Mouse (Mus musculus): ENCODE results near the gene Larp1b. TPM values are rescaled to one million over a fixed set of nuclear protein-coding genes. Genes with fewer than 3 reads are reported as not detected.

Gene Larp1b
- total RNA-seq, 2 experiments from 2014 or later, result 14.1 to 16.4 TPM

GRCm38 (mm10) chr3:40987539-40987938 is 37.9 kb downstream of the Larp1b start:
- no peak for DNase-seq (ENCODE audit: low spot score in 2 of 2)
- no peak overlapping the region for H3K4me3 ChIP-seq
- TF ChIP-seq CTCF (conservative IDR thresholded peaks at IDR 0.05), result no peak
- H3K27ac ChIP-seq, result no peak overlapping the region

GRCm38 (mm10) chr3:40988722-40989121 is 39.1 kb downstream of the Larp1b start:
- H3K4me3 ChIP-seq, result no peak overlapping the region
- TF ChIP-seq CTCF (conservative IDR thresholded peaks at IDR 0.05), result peak; percentile 55
- no peak for DNase-seq (ENCODE audit: low spot score in 2 of 2)
- no peak overlapping the region for H3K27ac ChIP-seq

GRCm38 (mm10) chr3:40991541-40991940 is 41.9 kb downstream of the Larp1b start:
- DNase-seq (ENCODE audit: low spot score in 2 of 2), result no peak
- no peak for TF ChIP-seq CTCF (conservative IDR thresholded peaks at IDR 0.05)
- no peak overlapping the region for H3K4me3 ChIP-seq
- H3K27ac ChIP-seq, result no peak overlapping the region

GRCm38 (mm10) chr3:40995161-40995560 is 45.5 kb downstream of the Larp1b start:
- H3K27ac ChIP-seq, result no peak overlapping the region
- TF ChIP-seq CTCF (conservative IDR thresholded peaks at IDR 0.05), result no peak
- DNase-seq (ENCODE audit: low spot score in 2 of 2), result no peak
- H3K4me3 ChIP-seq, result no peak overlapping the region

GRCm38 (mm10) chr3:41009315-41009714 is 59.7 kb downstream of the Larp1b start:
- TF ChIP-seq CTCF (conservative IDR thresholded peaks at IDR 0.05), result no peak
- DNase-seq (ENCODE audit: low spot score in 2 of 2), result no peak
- Histone ChIP-seq H3K4me3 (no peak overlapping the region), H3K27ac (no peak overlapping the region)

GRCm38 (mm10) chr3:41009990-41010389 is 60.4 kb downstream of the Larp1b start:
- TF ChIP-seq CTCF (conservative IDR thresholded peaks at IDR 0.05), result no peak
- Histone ChIP-seq H3K4me3 (no peak overlapping the region), H3K27ac (no peak overlapping the region)
- DNase-seq (ENCODE audit: low spot score in 2 of 2), result peak; percentile 14 to 37

- H3K27ac ChIP-seq, result no peak overlapping the region
- H3K4me3 ChIP-seq, result no peak overlapping the region
- DNase-seq (ENCODE audit: low spot score in 2 of 2), result no peak
- TF ChIP-seq CTCF (conservative IDR thresholded peaks at IDR 0.05), result no peak
Measured at GRCm38 (mm10) chr3:41010701-41011100, 61.1 kb downstream of the Larp1b start.

- no peak overlapping the region for H3K27ac ChIP-seq
- TF ChIP-seq CTCF (conservative IDR thresholded peaks at IDR 0.05), result no peak
- H3K4me3 ChIP-seq, result no peak overlapping the region
- DNase-seq (ENCODE audit: low spot score in 2 of 2), result no peak
Measured at GRCm38 (mm10) chr3:41012451-41012850, 62.8 kb downstream of the Larp1b start.

GRCm38 (mm10) chr3:41014946-41015345 is 65.3 kb downstream of the Larp1b start:
- no peak for DNase-seq (ENCODE audit: low spot score in 2 of 2)
- Histone ChIP-seq H3K27ac (no peak overlapping the region), H3K4me3 (no peak overlapping the region)
- TF ChIP-seq CTCF (conservative IDR thresholded peaks at IDR 0.05), result no peak

GRCm38 (mm10) chr3:41018022-41018608 is 68.5 kb downstream of the Larp1b start:
- TF ChIP-seq CTCF (conservative IDR thresholded peaks at IDR 0.05), result no peak

GRCm38 (mm10) chr3:41020687-41021086 is 71.1 kb downstream of the Larp1b start:
- Histone ChIP-seq H3K4me3 (no peak overlapping the region), H3K27ac (no peak overlapping the region)
- no peak for TF ChIP-seq CTCF (conservative IDR thresholded peaks at IDR 0.05)
- no peak for DNase-seq (ENCODE audit: low spot score in 2 of 2)

More at GRCm38 (mm10) chr3:41018022-41018608, 68.5 kb downstream of the Larp1b start:
- Histone ChIP-seq H3K4me3 (no peak overlapping the region), H3K27ac (no peak overlapping the region)
- DNase-seq (ENCODE audit: low spot score in 2 of 2), result no peak

GRCm38 (mm10) chr3:41021980-41022379 is 72.4 kb downstream of the Larp1b start:
- H3K4me3 ChIP-seq, result no peak overlapping the region
- DNase-seq (ENCODE audit: low spot score in 2 of 2), result peak; percentile 50 to 78
- TF ChIP-seq CTCF (conservative IDR thresholded peaks at IDR 0.05), result peak; percentile 37
- peak overlapping the region; percentile 28 for H3K27ac ChIP-seq

GRCm38 (mm10) chr3:41030705-41031104 is 81.1 kb downstream of the Larp1b start:
- H3K4me3 ChIP-seq, result no peak overlapping the region
- no peak for TF ChIP-seq CTCF (conservative IDR thresholded peaks at IDR 0.05)
- DNase-seq (ENCODE audit: low spot score in 2 of 2), result no peak
- no peak overlapping the region for H3K27ac ChIP-seq
